ENCODE assay signal across 8 mouse cellular contexts in genomic region chr14:21824938-21825337, GRCm38 (mm10). TPM values are rescaled to one million over a fixed set of nuclear protein-coding genes. Genes with fewer than 3 reads are reported as not detected.
DNase-seq lines count a peak whose midpoint lies in the region; ATAC-seq lines count a peak whose summit lies in the region.

Gene Vdac2, plus strand, starts transcription at chr14:21825238.

- 68% methylated on average over 2 of the region's 2 CpGs for WGBS in hindbrain, embryonic 16.5 days
- 100% methylated on average over 2 of the region's 2 CpGs for WGBS in macrophage (ENCODE audit: missing documents)

- ATAC-seq in frontal cortex, adult (ENCODE audit: low TSS enrichment): no peak
- ATAC-seq in hindbrain, embryonic 16.5 days: no peak

- no peak within 1 kb of the TSS for H3K27ac ChIP-seq in hindbrain, embryonic 16.5 days (ENCODE audit: low read depth, low read length)
- H3K27ac ChIP-seq in macrophage: peak within 1 kb of the TSS; percentile 99

- H3K9ac ChIP-seq in hindbrain, embryonic 16.5 days (ENCODE audit: low read depth, low read length): no peak within 1 kb of the TSS

- no peak within 1 kb of the TSS for H3K4me2 ChIP-seq in hindbrain, embryonic 16.5 days (ENCODE audit: low read length)

- no peaks in the 10 kb centered on the region for H3K27me3 ChIP-seq in hindbrain, embryonic 16.5 days (replicated peaks; ENCODE audit: control insufficient read depth, insufficient read depth, low read length)

- H3K4me1 ChIP-seq in hindbrain, embryonic 16.5 days (ENCODE audit: control insufficient read depth, insufficient read depth, low read depth, low read length): no peaks in the 10 kb centered on the region

- no peaks in the 10 kb centered on the region for H3K9me3 ChIP-seq in hindbrain, embryonic 16.5 days (ENCODE audit: control insufficient read depth, low read length)

- H3K4me3 ChIP-seq in hindbrain, embryonic 16.5 days (ENCODE audit: low read length): no peak within 1 kb of the TSS
- no peak within 1 kb of the TSS for H3K4me3 ChIP-seq in macrophage (ENCODE audit: inconsistent target)

- no peak for DNase-seq in frontal cortex, adult 2 months (ENCODE audit: extremely low spot score in 1 of 2, low spot score in 1 of 2)
- no peak for DNase-seq in adrenal gland, adult 2 months
- no peak for DNase-seq in gastrocnemius, adult 18-20 months (ENCODE audit: low spot score)
- no peak for DNase-seq in ovary, postnatal 36 days (ENCODE audit: low spot score)
- no peak for DNase-seq in kidney, postnatal 36 days

- no peaks in the 10 kb centered on the region for H3K79me2 ChIP-seq in macrophage (ENCODE audit: inconsistent target)

- H3K36me3 ChIP-seq in hindbrain, embryonic 16.5 days (ENCODE audit: control insufficient read depth, insufficient read depth, low read length): no peaks in the 10 kb centered on the region
- H3K36me3 ChIP-seq in macrophage (ENCODE audit: inconsistent target): no peaks in the 10 kb centered on the region

RNA-seq across cellular contexts. Expression of gene Vdac2, which starts in this region (rescaled TPM):
- 203 and 215 TPM in 2 replicates for polyA plus RNA-seq in frontal cortex, adult 2 months (2012; rRNA removed)
- total RNA-seq in adrenal gland, adult 2 months (2021): 100 to 1,000 TPM; 196 to 221 TPM
- polyA plus RNA-seq in adrenal gland, adult 2 months (2012; rRNA removed): 213 and 280 TPM in 2 replicates
- 100 to 1,000 TPM; 304 to 312 TPM for total RNA-seq in gastrocnemius, adult 18-20 months (2021)
- polyA plus RNA-seq in hindbrain, embryonic 16.5 days (2015; fragmentation: Nextera tagmentation; extraction: Ambion mirVana): 300 and 327 TPM in 2 replicates
- 100 to 1,000 TPM in 25 of 26 experiments, 10 to 100 TPM in 1; 94.3 to 365 (median 256) TPM for total RNA-seq in macrophage (2018; cell fraction: chromatin; rRNA removed)
- 100 to 1,000 TPM; 191 to 292 (median 238) TPM for total RNA-seq in macrophage (2018; cell fraction: cytosol; rRNA removed)
- total RNA-seq in macrophage (2018; cell fraction: nucleus; rRNA removed): 100 to 1,000 TPM in 24 of 26 experiments, 10 to 100 TPM in 2; 94.1 to 222 (median 173) TPM
- polyA plus RNA-seq in macrophage (2018): 247 to 425 TPM (median 316 TPM) in 3 replicates
